Mouse (Mus musculus): ENCODE results near the gene Gm5475.

Gene Gm5475

GRCm38 (mm10) chr15:100451245-100451644, 29.3 kb downstream of the Gm5475 start:
- peak; percentile 62 for DNase-seq

- no peak for DNase-seq
Observed at GRCm38 (mm10) chr15:100452486-100452885, 30.5 kb downstream of the Gm5475 start.

- peak; percentile 71 for DNase-seq
Observed at GRCm38 (mm10) chr15:100456356-100456991, 34.5 kb downstream of the Gm5475 start.

GRCm38 (mm10) chr15:100457340-100457739, 35.4 kb downstream of the Gm5475 start:
- peak; percentile 87 for DNase-seq

- peak; percentile 83 for DNase-seq
Observed at GRCm38 (mm10) chr15:100458055-100458454, 36.1 kb downstream of the Gm5475 start.

GRCm38 (mm10) chr15:100460942-100461341, 39.0 kb downstream of the Gm5475 start:
- DNase-seq = peak; percentile 50

- DNase-seq = no peak
Observed at GRCm38 (mm10) chr15:100461646-100462045, 39.7 kb downstream of the Gm5475 start.

GRCm38 (mm10) chr15:100462086-100462485, 40.1 kb downstream of the Gm5475 start:
- peak; percentile 76 for DNase-seq

GRCm38 (mm10) chr15:100463712-100464111, 41.8 kb downstream of the Gm5475 start:
- DNase-seq = peak; percentile 85

GRCm38 (mm10) chr15:100465432-100465831, 43.5 kb downstream of the Gm5475 start:
- DNase-seq = no peak

- DNase-seq = no peak
Observed at GRCm38 (mm10) chr15:100467738-100468137, 45.8 kb downstream of the Gm5475 start.

- peak; percentile 94 for DNase-seq
Observed at GRCm38 (mm10) chr15:100468295-100469188, 46.6 kb downstream of the Gm5475 start, which contains the start of gene Letmd1. Gene Letmd1, plus strand, starts transcription at chr15:100469023.

GRCm38 (mm10) chr15:100469189-100469545, 47.2 kb downstream of the Gm5475 start:
- no peak for DNase-seq

- DNase-seq = no peak
Observed at GRCm38 (mm10) chr15:100470037-100470436, 48.1 kb downstream of the Gm5475 start.

- DNase-seq = no peak
Observed at GRCm38 (mm10) chr15:100473926-100474503, 52.1 kb downstream of the Gm5475 start.

Measured in kidney, postnatal 10 days (tissue).